Mouse (Mus musculus) midbrain, embryonic 13.5 days (tissue): ENCODE data around the gene Banp. TPM values are rescaled to one million over a fixed set of nuclear protein-coding genes. Genes with fewer than 3 reads are reported as not detected.
A peak's percentile ranks its signal among the peaks of the same experiment; 100 is the strongest.

Experiments used
- ATAC-seq: fragments of 200-750 bp; cut with Nextera tagmentation; 2 replicates; pipeline ENCODE4 v1.8.0; 2017; ENCODE audit warnings: mild to moderate bottlenecking, moderate TSS enrichment, moderate library complexity
- H3K27ac ChIP-seq: fragments of 300-500 bp; sonication (generic); 2 replicates; pipeline ENCODE4 v1.5.1; 2015; ENCODE audit warnings: inconsistent platforms, mild to moderate bottlenecking, moderate library complexity
- H3K27me3 ChIP-seq: fragments of 300-500 bp; sonication (generic); 2 replicates; pipeline ENCODE4 v1.6.1; 2015; ENCODE audit warnings: mild to moderate bottlenecking, inconsistent platforms
- H3K36me3 ChIP-seq: fragments of 300-500 bp; sonication (generic); 2 replicates; pipeline ENCODE4 v1.6.1; 2015; ENCODE audit warnings: mild to moderate bottlenecking, inconsistent platforms
- H3K4me1 ChIP-seq: fragments of 300-500 bp; sonication (generic); replicated peaks from 2 replicates; pipeline ENCODE4 v1.6.1; 2015; ENCODE audit warnings: inconsistent platforms
- H3K4me2 ChIP-seq: fragments of 300-500 bp; sonication (generic); replicated peaks from 2 replicates; pipeline ENCODE4 v1.6.1; 2015; ENCODE audit warnings: moderate library complexity, mild to moderate bottlenecking, inconsistent platforms
- H3K4me3 ChIP-seq: fragments of 300-500 bp; sonication (generic); replicated peaks from 2 replicates; pipeline ENCODE4 v1.5.1; 2015; ENCODE audit warnings: mild to moderate bottlenecking, inconsistent platforms
- H3K9ac ChIP-seq: fragments of 300-500 bp; sonication (generic); replicated peaks from 2 replicates; pipeline ENCODE4 v1.6.1; 2015; ENCODE audit warnings: mild to moderate bottlenecking, inconsistent platforms
- H3K9me3 ChIP-seq: fragments of 300-500 bp; sonication (generic); 2 replicates; pipeline ENCODE4 v1.6.1; 2016; ENCODE audit warnings: mild to moderate bottlenecking, inconsistent platforms
- WGBS: fragments of 180-500 bp; shearing (Covaris S2); methylation state at CpG from one replicate; pipeline ENCODE4 v1.1.7; 2015; 5-methylcytosine and 5-hydroxymethylcytosine counted together
- polyA plus RNA-seq: library from polyadenylated mRNA; unstranded; fragments of >200 nt; fragmentation: Nextera tagmentation; extraction: Ambion mirVana; gene quantifications from 2 replicates; pipeline ENCODE4 v1.2.1, GENCODE M21; 2015

The Banp gene
- polyA plus RNA-seq, 1 experiment from 2014 or later: 62.4 TPM

- Histone ChIP-seq H3K27ac (no peak overlapping the region), H3K4me2 (no peak overlapping the region), H3K4me3 (no peak overlapping the region), H3K27me3 (no peaks in the 10 kb centered on the region), H3K36me3 (peaks cover 58% of the 10 kb centered on the region), H3K4me1 (no peaks in the 10 kb centered on the region), H3K9ac (no peak overlapping the region), H3K9me3 (no peaks in the 10 kb centered on the region)
- ATAC-seq: no peak
- WGBS: 49% methylated on average over 3 of the region's 3 CpGs
Observed at GRCm38 (mm10) chr8:122014606-122015005, 65.1 kb downstream of the Banp start.

GRCm38 (mm10) chr8:122018046-122018831 lies 68.7 kb downstream of the Banp start:
- Histone ChIP-seq H3K36me3 (peaks cover 58% of the 10 kb centered on the region), H3K4me3 (no peak overlapping the region), H3K27me3 (no peaks in the 10 kb centered on the region), H3K9ac (no peak overlapping the region), H3K4me1 (0 out of 2 replicates have a peak, but pooled peaks cover 3% of the 10 kb centered on the region), H3K27ac (no peak overlapping the region), H3K4me2 (no peak overlapping the region), H3K9me3 (no peaks in the 10 kb centered on the region)
- WGBS: 87% methylated on average over 22 of the region's 22 CpGs
- ATAC-seq: no peak

- H3K4me1 ChIP-seq: 0 out of 2 replicates have a peak, but pooled peaks cover 3% of the 10 kb centered on the region
- no peak for ATAC-seq
- H3K27ac ChIP-seq: no peak overlapping the region
- H3K4me3 ChIP-seq: no peak overlapping the region
- no peak overlapping the region for H3K4me2 ChIP-seq
- no peak overlapping the region for H3K9ac ChIP-seq
- peaks cover 60% of the 10 kb centered on the region for H3K36me3 ChIP-seq
- H3K9me3 ChIP-seq: no peaks in the 10 kb centered on the region
- no peaks in the 10 kb centered on the region for H3K27me3 ChIP-seq
- WGBS: 93% methylated on average over 1 of the region's 1 CpGs
Observed at GRCm38 (mm10) chr8:122019162-122019561, 69.6 kb downstream of the Banp start.

GRCm38 (mm10) chr8:122020050-122020771 lies 70.7 kb downstream of the Banp start:
- Histone ChIP-seq H3K4me2 (no peak overlapping the region), H3K4me1 (0 out of 2 replicates have a peak, but pooled peaks cover 3% of the 10 kb centered on the region), H3K27ac (no peak overlapping the region), H3K9me3 (no peaks in the 10 kb centered on the region), H3K9ac (no peak overlapping the region), H3K4me3 (no peak overlapping the region), H3K27me3 (no peaks in the 10 kb centered on the region), H3K36me3 (peaks cover 67% of the 10 kb centered on the region)
- ATAC-seq: no peak
- 87% methylated on average over 8 of the region's 8 CpGs for WGBS

- no peak overlapping the region for H3K27ac ChIP-seq
- no peaks in the 10 kb centered on the region for H3K27me3 ChIP-seq
- H3K4me2 ChIP-seq: no peak overlapping the region
- H3K9me3 ChIP-seq: no peaks in the 10 kb centered on the region
- 0 out of 2 replicates have a peak, but pooled peaks cover 3% of the 10 kb centered on the region for H3K4me1 ChIP-seq
- H3K36me3 ChIP-seq: peaks cover 77% of the 10 kb centered on the region
- no peak for ATAC-seq
- 85% methylated on average over 2 of the region's 2 CpGs for WGBS
- H3K9ac ChIP-seq: no peak overlapping the region
- no peak overlapping the region for H3K4me3 ChIP-seq
Observed at GRCm38 (mm10) chr8:122021725-122022124, 72.2 kb downstream of the Banp start.

- H3K36me3 ChIP-seq: peaks cover 77% of the 10 kb centered on the region
- no peaks in the 10 kb centered on the region for H3K9me3 ChIP-seq
- H3K4me1 ChIP-seq: 0 out of 2 replicates have a peak, but pooled peaks cover 3% of the 10 kb centered on the region
- no peak overlapping the region for H3K4me2 ChIP-seq
- H3K27me3 ChIP-seq: no peaks in the 10 kb centered on the region
- H3K27ac ChIP-seq: no peak overlapping the region
- no peak overlapping the region for H3K4me3 ChIP-seq
- WGBS: 82% methylated on average over 6 of the region's 6 CpGs
- no peak overlapping the region for H3K9ac ChIP-seq
- no peak for ATAC-seq
Observed at GRCm38 (mm10) chr8:122022274-122022673, 72.7 kb downstream of the Banp start.

- Histone ChIP-seq H3K27ac (no peak overlapping the region), H3K4me1 (0 out of 2 replicates have a peak, but pooled peaks cover 3% of the 10 kb centered on the region), H3K36me3 (peaks cover 75% of the 10 kb centered on the region), H3K9ac (no peak overlapping the region), H3K9me3 (no peaks in the 10 kb centered on the region), H3K4me3 (no peak overlapping the region), H3K27me3 (no peaks in the 10 kb centered on the region), H3K4me2 (no peak overlapping the region)
- 82% methylated on average over 4 of the region's 4 CpGs for WGBS
- ATAC-seq: no peak
Observed at GRCm38 (mm10) chr8:122022705-122023104, 73.2 kb downstream of the Banp start.

GRCm38 (mm10) chr8:122025546-122025945 lies 76.0 kb downstream of the Banp start:
- WGBS: 89% methylated on average over 9 of the region's 9 CpGs
- H3K4me2 ChIP-seq: no peak overlapping the region
- H3K9ac ChIP-seq: no peak overlapping the region
- peaks cover 12% of the 10 kb centered on the region for H3K4me1 ChIP-seq
- H3K4me3 ChIP-seq: no peak overlapping the region
- no peaks in the 10 kb centered on the region for H3K9me3 ChIP-seq
- ATAC-seq: no peak
- H3K27me3 ChIP-seq: no peaks in the 10 kb centered on the region
- H3K36me3 ChIP-seq: peaks cover 53% of the 10 kb centered on the region
- H3K27ac ChIP-seq: no peak overlapping the region

GRCm38 (mm10) chr8:122028116-122028515 lies 78.6 kb downstream of the Banp start:
- H3K4me2 ChIP-seq: no peak overlapping the region
- H3K4me3 ChIP-seq: no peak overlapping the region
- peaks cover 28% of the 10 kb centered on the region for H3K4me1 ChIP-seq
- H3K27me3 ChIP-seq: no peaks in the 10 kb centered on the region
- H3K27ac ChIP-seq: no peak overlapping the region
- 83% methylated on average over 4 of the region's 4 CpGs for WGBS
- H3K9ac ChIP-seq: no peak overlapping the region
- ATAC-seq: no peak
- peaks cover 40% of the 10 kb centered on the region for H3K36me3 ChIP-seq
- no peaks in the 10 kb centered on the region for H3K9me3 ChIP-seq

- no peak for ATAC-seq
- Histone ChIP-seq H3K27me3 (no peaks in the 10 kb centered on the region), H3K36me3 (peaks cover 14% of the 10 kb centered on the region), H3K27ac (peak overlapping the region; percentile 19; the same call in 1 of the 2 replicates), H3K9me3 (no peaks in the 10 kb centered on the region), H3K4me1 (peaks cover 28% of the 10 kb centered on the region), H3K4me3 (no peak overlapping the region), H3K9ac (no peak overlapping the region; the same call in 1 of the 2 replicates), H3K4me2 (no peak overlapping the region)
- 25% methylated on average over 7 of the region's 7 CpGs for WGBS
Observed at GRCm38 (mm10) chr8:122030965-122031364, 81.4 kb downstream of the Banp start.

GRCm38 (mm10) chr8:122032741-122033140 lies 83.2 kb downstream of the Banp start:
- WGBS: 72% methylated on average over 9 of the region's 9 CpGs
- ATAC-seq: no peak
- no peak overlapping the region for H3K27ac ChIP-seq

GRCm38 (mm10) chr8:122035543-122035942 lies 86.0 kb downstream of the Banp start:
- Histone ChIP-seq H3K9ac (no peak overlapping the region), H3K4me1 (peaks cover 19% of the 10 kb centered on the region), H3K36me3 (no peaks in the 10 kb centered on the region), H3K27ac (no peak overlapping the region), H3K4me3 (no peak overlapping the region), H3K9me3 (no peaks in the 10 kb centered on the region), H3K4me2 (no peak overlapping the region), H3K27me3 (no peaks in the 10 kb centered on the region)
- WGBS: 69% methylated on average over 7 of the region's 7 CpGs
- ATAC-seq: no peak

More at GRCm38 (mm10) chr8:122032741-122033140, 83.2 kb downstream of the Banp start:
- Histone ChIP-seq H3K9ac (no peak overlapping the region), H3K27me3 (no peaks in the 10 kb centered on the region), H3K9me3 (no peaks in the 10 kb centered on the region), H3K4me2 (no peak overlapping the region), H3K4me3 (no peak overlapping the region), H3K4me1 (peaks cover 28% of the 10 kb centered on the region), H3K36me3 (no peaks in the 10 kb centered on the region; the same call in 1 of the 2 replicates)
